Mouse (Mus musculus): ENCODE data around the gene Apol10a. TPM values are rescaled to one million over a fixed set of nuclear protein-coding genes. Genes with fewer than 3 reads are reported as not detected.
"Not testable (repeated sequence)": the region's sequence is repeated elsewhere in the genome, so short reads cannot be mapped to it uniquely, and the experiment has no call there.

Gene Apol10a
- polyA plus RNA-seq, 1 experiment from 2014 or later, result 0.05 TPM

DNA sequence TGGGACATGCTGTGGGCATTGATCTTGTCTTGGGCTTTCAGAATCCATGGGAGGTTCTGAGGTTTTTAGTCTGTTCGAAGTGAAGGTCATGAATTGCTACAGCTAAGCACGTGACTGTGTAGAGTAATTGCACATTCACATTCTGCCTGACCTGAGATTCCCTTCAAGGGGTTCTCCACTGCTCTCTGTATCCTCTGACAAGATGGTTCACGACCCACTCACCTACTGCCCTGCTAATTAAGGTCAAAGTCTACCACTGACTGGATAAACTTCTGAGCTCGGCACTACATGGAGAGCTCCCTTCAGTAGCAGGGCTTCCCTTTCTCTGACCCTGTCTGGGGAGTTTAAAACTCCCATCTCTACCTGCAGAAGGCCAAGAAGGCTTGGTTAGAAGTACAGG, 43.7 kb downstream of the Apol10a start:
- H3K9me3 ChIP-seq (replicated peaks); H3K4me1 ChIP-seq (replicated peaks); H3K36me3 ChIP-seq; DNase-seq; H3K27me3 ChIP-seq; H3K4me2 ChIP-seq; H3K27ac ChIP-seq; H3K4me3 ChIP-seq (replicated peaks); ATAC-seq (ENCODE audit: low read depth); H3K9ac ChIP-seq: not testable (repeated sequence)
- WGBS (ENCODE audit: insufficient replicate concordance), result 42% methylated on average over 4 of the region's 4 CpGs

DNA sequence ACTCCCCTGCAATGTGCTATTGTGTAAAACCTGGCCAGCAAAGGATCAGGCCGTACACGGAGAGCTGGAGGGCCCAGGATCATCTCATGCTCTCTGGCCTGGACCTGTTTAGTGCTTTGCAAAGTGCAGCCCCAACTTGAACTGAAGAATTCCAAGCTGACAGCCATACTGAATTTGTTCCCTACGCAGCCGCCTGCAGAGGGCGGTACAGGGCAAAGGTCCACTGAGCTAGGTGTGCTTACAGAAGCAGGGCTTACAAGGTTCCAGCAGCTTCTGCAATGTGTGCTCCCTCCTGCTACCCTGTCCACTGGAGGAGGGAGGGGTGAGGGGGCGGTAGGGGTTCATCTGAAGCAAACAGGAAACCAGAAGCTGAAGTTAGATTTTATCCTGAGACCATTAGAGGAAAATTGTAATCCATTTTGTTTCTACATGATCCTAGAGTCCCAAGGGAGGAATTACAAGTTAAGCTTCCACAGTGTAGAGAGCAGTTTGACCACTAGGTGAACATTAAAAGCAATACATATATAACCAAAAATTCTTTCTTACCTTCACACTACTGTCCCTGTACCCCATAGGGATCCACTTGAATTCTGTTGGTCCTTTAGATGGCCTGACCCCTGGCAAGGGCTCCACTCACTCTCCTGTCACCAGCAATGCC, 46.5 kb downstream of the Apol10a start:
- not testable (repeated sequence) for H3K9me3 ChIP-seq (replicated peaks); H3K27ac ChIP-seq; ATAC-seq (ENCODE audit: low read depth); DNase-seq; H3K4me3 ChIP-seq (replicated peaks); H3K9ac ChIP-seq; H3K4me2 ChIP-seq; H3K36me3 ChIP-seq; H3K4me1 ChIP-seq (replicated peaks); H3K27me3 ChIP-seq
- 9% methylated on average over 6 of the region's 6 CpGs for WGBS (ENCODE audit: insufficient replicate concordance)

DNA sequence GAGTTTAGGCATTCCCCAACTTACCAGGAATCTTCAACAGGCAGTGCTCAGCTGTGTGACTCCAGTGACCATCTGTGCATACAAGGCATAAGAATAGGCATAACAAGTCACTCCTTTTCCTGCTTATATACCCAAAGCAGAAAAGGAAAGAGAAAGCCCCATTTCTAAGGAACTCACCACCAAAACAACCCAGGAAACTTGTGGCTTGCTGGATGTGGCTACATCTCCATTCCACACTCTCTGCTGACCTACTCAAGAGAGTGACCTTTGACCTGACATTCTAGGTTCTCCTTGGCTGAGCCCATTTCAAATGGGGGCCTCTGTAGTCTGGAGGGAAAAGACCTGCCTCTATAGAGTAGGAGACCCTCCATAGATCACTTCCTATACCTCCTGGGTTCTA, 56.4 kb downstream of the Apol10a start, which contains the start of gene Apol7c:
Gene Apol7c, minus strand, starts transcription at position 101 of the 400 bp plus-strand sequence.
- no peak for ATAC-seq (ENCODE audit: low read depth)
- Histone ChIP-seq H3K9ac (no peak within 1 kb of the TSS), H3K36me3 (no peaks in the 10 kb centered on the region), H3K27ac (no peak within 1 kb of the TSS), H3K27me3 (no peaks in the 10 kb centered on the region), H3K4me1 (replicated peaks) (no peaks in the 10 kb centered on the region), H3K4me2 (no peak within 1 kb of the TSS), H3K4me3 (replicated peaks) (no peak within 1 kb of the TSS), H3K9me3 (replicated peaks) (no peaks in the 10 kb centered on the region)
- no peak for DNase-seq

DNA sequence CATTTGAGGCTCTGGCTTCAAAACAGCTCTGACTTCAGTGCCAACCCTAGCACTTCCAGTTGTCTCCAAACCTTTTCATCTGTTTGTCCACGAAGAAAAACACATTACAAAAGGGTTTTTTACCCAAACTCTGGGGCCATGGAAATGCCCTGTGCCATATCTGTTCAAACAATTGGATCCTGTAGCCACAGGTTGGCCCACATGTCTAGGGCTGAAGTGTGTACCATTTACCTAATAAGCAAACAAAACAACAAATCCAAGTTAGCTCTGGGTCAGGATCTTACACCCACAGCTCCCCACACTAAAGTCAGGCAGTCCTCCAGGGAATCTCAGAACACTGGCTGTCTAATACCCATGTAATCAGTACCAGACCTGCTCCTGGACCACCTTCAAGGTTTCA, 62.4 kb downstream of the Apol10a start:
- H3K9me3 ChIP-seq (replicated peaks); H3K4me1 ChIP-seq (replicated peaks); ATAC-seq (ENCODE audit: low read depth); H3K27me3 ChIP-seq; H3K4me2 ChIP-seq; H3K9ac ChIP-seq; H3K27ac ChIP-seq; H3K36me3 ChIP-seq; H3K4me3 ChIP-seq (replicated peaks); DNase-seq: not testable (repeated sequence)
- 11% methylated on average over 1 of the region's 1 CpGs for WGBS (ENCODE audit: insufficient replicate concordance)

Other genes starting within 250 kb of the Apol10a start
- 6.7 and 9.5 TPM in 2 replicates for gene Rbfox2, start 170.0 kb upstream of the Apol10a start, polyA plus RNA-seq (2015; fragmentation: Nextera tagmentation; extraction: Ambion mirVana)
- 0.17 and 0.27 TPM in 2 replicates for gene Apol7a, start 77.9 kb upstream of the Apol10a start, polyA plus RNA-seq (2015; fragmentation: Nextera tagmentation; extraction: Ambion mirVana)
- gene Apol9a, start 65.9 kb upstream of the Apol10a start, polyA plus RNA-seq (2015; fragmentation: Nextera tagmentation; extraction: Ambion mirVana), result 0.06 TPM in 2 replicates
- gene Apol7b, start 29.6 kb upstream of the Apol10a start, polyA plus RNA-seq (2015; fragmentation: Nextera tagmentation; extraction: Ambion mirVana), result not detected in 2 replicates
- 0.15 and 0.38 TPM in 2 replicates for gene Apol11a, start 31.2 kb downstream of the Apol10a start, polyA plus RNA-seq (2015; fragmentation: Nextera tagmentation; extraction: Ambion mirVana)
- gene Apol7c, start 56.3 kb downstream of the Apol10a start, polyA plus RNA-seq (2015; fragmentation: Nextera tagmentation; extraction: Ambion mirVana), result not detected in 2 replicates
- not detected in 2 replicates for gene 1700025B11Rik, start 84.8 kb downstream of the Apol10a start, polyA plus RNA-seq (2015; fragmentation: Nextera tagmentation; extraction: Ambion mirVana)
- not detected in 2 replicates for gene Apol10b, start 119.1 kb downstream of the Apol10a start, polyA plus RNA-seq (2015; fragmentation: Nextera tagmentation; extraction: Ambion mirVana)
- not detected in 2 replicates for gene Gm36245, start 122.2 kb downstream of the Apol10a start, polyA plus RNA-seq (2015; fragmentation: Nextera tagmentation; extraction: Ambion mirVana)
- 10.6 and 12.5 TPM in 2 replicates for gene Apol11b, start 166.2 kb downstream of the Apol10a start, polyA plus RNA-seq (2015; fragmentation: Nextera tagmentation; extraction: Ambion mirVana)
- not detected in 2 replicates for gene Apol7e, start 221.8 kb downstream of the Apol10a start, polyA plus RNA-seq (2015; fragmentation: Nextera tagmentation; extraction: Ambion mirVana)